Comparison of ENCODE assay signal across 8 mouse cellular contexts in the genomic region with DNA sequence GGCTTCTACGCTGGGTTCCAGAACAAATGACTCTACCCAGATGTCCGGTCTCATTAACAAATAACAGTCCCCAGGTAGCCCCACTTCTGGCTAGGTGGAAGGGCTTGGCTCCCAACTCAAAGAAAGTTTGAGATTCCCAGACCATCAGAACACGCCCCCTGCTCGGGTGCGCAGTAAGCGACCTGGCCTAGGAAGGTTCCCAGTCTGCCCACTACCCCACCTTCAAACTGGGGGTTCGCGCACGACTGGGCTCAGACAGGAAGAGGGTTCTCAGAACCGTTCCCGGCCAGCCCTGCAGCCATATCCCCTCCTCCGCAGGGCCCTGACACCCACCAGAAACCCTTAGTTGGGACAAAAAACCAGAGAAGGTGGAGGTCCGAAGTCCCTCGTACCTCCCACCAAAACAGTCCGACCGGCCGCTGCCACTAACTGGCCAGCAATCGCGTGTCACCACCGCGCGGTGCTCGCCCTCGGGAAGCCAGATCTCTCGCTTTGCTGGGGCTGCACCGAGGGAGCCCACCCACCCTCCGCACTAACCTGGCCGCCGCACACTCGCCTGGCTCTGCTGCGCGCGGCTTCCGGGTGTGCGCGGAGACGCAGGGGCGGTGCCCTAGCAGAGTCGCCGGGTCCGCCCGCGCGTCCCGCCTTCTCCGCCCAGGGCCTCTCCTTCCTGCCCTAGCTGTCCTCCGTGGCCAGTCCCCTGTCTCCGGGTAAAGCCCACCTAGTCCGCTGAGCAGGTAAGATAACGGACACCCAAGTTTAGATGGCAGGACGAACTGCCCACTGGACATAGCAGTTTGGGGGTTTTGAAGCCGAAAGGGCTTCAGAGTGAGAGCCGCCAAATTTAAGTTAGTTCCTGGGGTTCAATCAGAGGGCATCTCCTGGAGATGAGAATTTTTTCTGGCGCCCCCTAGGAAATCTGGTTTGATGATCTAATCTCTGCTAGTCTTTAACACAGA. TPM values are rescaled to one million over a fixed set of nuclear protein-coding genes. Genes with fewer than 3 reads are reported as not detected.
A peak's percentile ranks its signal among the peaks of the same experiment; 100 is the strongest.
DNase-seq lines count a peak whose midpoint lies in the region; ATAC-seq and TF ChIP-seq lines count a peak whose summit lies in the region.

A gene (minus strand): TSS at position 586 of the 959 bp plus-strand sequence.
A gene (plus strand): TSS at position 625 of the 959 bp plus-strand sequence.

- under 1% methylated on average over 54 of the region's 54 CpGs for WGBS in embryonic facial prominence, embryonic 13.5 days
- 1% methylated on average over 54 of the region's 54 CpGs for WGBS in heart, embryonic 13.5 days
- 1% methylated on average over 50 of the region's 54 CpGs for WGBS in kidney, embryonic 16.5 days

- peak within 1 kb of the TSS; percentile 71 for H3K4me3 ChIP-seq in C2C12 (ENCODE audit: insufficient read depth, poor library complexity, severe bottlenecking)
- H3K4me3 ChIP-seq in embryonic facial prominence, embryonic 13.5 days, result peak within 1 kb of the TSS; percentile 69
- H3K4me3 ChIP-seq in heart, embryonic 13.5 days, result peak within 1 kb of the TSS; percentile 84
- peak within 1 kb of the TSS; percentile 82 for H3K4me3 ChIP-seq in kidney, embryonic 16.5 days (ENCODE audit: low read length)

- H3K36me3 ChIP-seq in C2C12 (ENCODE audit: control insufficient read depth, insufficient read depth), result peaks cover 10% of the 10 kb centered on the region
- no peaks in the 10 kb centered on the region for H3K36me3 ChIP-seq in embryonic facial prominence, embryonic 13.5 days
- H3K36me3 ChIP-seq in heart, embryonic 13.5 days, result no peaks in the 10 kb centered on the region
- no peaks in the 10 kb centered on the region for H3K36me3 ChIP-seq in kidney, embryonic 16.5 days (ENCODE audit: insufficient read depth, low read length)

- H3K9me3 ChIP-seq in embryonic facial prominence, embryonic 13.5 days, result no peaks in the 10 kb centered on the region
- H3K9me3 ChIP-seq in heart, embryonic 13.5 days, result 0 out of 2 replicates have a peak, but pooled peaks cover 6% of the 10 kb centered on the region
- H3K9me3 ChIP-seq in kidney, embryonic 16.5 days (ENCODE audit: low read length), result peaks cover 3% of the 10 kb centered on the region; the same call in 1 of the 2 replicates

- peak within 1 kb of the TSS; percentile 91 for H3ac ChIP-seq in C2C12 (ENCODE audit: control insufficient read depth, insufficient read length, low read depth)

- peaks cover 16% of the 10 kb centered on the region for H3K79me2 ChIP-seq in C2C12 (ENCODE audit: control insufficient read depth, insufficient read depth)

- ATAC-seq in embryonic facial prominence, embryonic 13.5 days (ENCODE audit: insufficient number of reproducible peaks, insufficient read depth, low FRiP score, low TSS enrichment, low read depth), result peak; percentile 37; the same call in 1 of the 2 replicates
- ATAC-seq in heart, embryonic 13.5 days (ENCODE audit: extremely low read depth, insufficient number of reproducible peaks, low FRiP score, low TSS enrichment), result 0 out of 2 replicates have a peak, but pooled peaks have one; percentile 30
- ATAC-seq in kidney, embryonic 16.5 days (ENCODE audit: low FRiP score, low TSS enrichment), result peak; percentile 75

- peak within 1 kb of the TSS; percentile 72 for H3K9ac ChIP-seq in embryonic facial prominence, embryonic 13.5 days
- peak within 1 kb of the TSS; percentile 88 for H3K9ac ChIP-seq in heart, embryonic 13.5 days
- peak within 1 kb of the TSS; percentile 79 for H3K9ac ChIP-seq in kidney, embryonic 16.5 days (replicated peaks; ENCODE audit: low read length)

- H3K4me2 ChIP-seq in embryonic facial prominence, embryonic 13.5 days, result peak within 1 kb of the TSS; percentile 86
- peak within 1 kb of the TSS; percentile 96 for H3K4me2 ChIP-seq in heart, embryonic 13.5 days
- H3K4me2 ChIP-seq in kidney, embryonic 16.5 days (replicated peaks; ENCODE audit: low read depth, low read length), result peak within 1 kb of the TSS; percentile 94

- H3K4me1 ChIP-seq in embryonic facial prominence, embryonic 13.5 days, result peaks cover 32% of the 10 kb centered on the region
- peaks cover 39% of the 10 kb centered on the region for H3K4me1 ChIP-seq in heart, embryonic 13.5 days
- H3K4me1 ChIP-seq in kidney, embryonic 16.5 days (ENCODE audit: insufficient read depth, low read length), result peaks cover 36% of the 10 kb centered on the region

- no peak for TF ChIP-seq CTCF in C2C12 (IDR thresholded peaks at IDR 0.05; ENCODE audit: control insufficient read depth, insufficient read depth, insufficient read length)

- peaks cover 3% of the 10 kb centered on the region for H3K79me3 ChIP-seq in C2C12 (ENCODE audit: low read depth)

- no peaks in the 10 kb centered on the region for H3K27me3 ChIP-seq in C2C12 (ENCODE audit: control insufficient read depth, insufficient read depth, insufficient read length)
- peaks cover 89% of the 10 kb centered on the region for H3K27me3 ChIP-seq in embryonic facial prominence, embryonic 13.5 days
- peaks cover 85% of the 10 kb centered on the region for H3K27me3 ChIP-seq in heart, embryonic 13.5 days (replicated peaks)
- H3K27me3 ChIP-seq in kidney, embryonic 16.5 days (ENCODE audit: insufficient read depth, low read length), result peaks cover 81% of the 10 kb centered on the region

- H3K27ac ChIP-seq in embryonic facial prominence, embryonic 13.5 days, result no peak within 1 kb of the TSS
- no peak within 1 kb of the TSS for H3K27ac ChIP-seq in heart, embryonic 13.5 days (replicated peaks)
- no peak within 1 kb of the TSS for H3K27ac ChIP-seq in kidney, embryonic 16.5 days (ENCODE audit: low read length)

- peak; percentile 78 to 79 for DNase-seq in adrenal gland, adult 18-20 months (ENCODE audit: low spot score in 2 of 2)
- DNase-seq in lung, postnatal 36 days, result peak; percentile 87
- DNase-seq in retina, postnatal 1 day, result peak; percentile 70
- no peak for DNase-seq in layer of hippocampus, postnatal 25 days (ENCODE audit: extremely low spot score in 1 of 2, low spot score in 1 of 2)

TF ChIP-seq in C2C12, 6 proteins besides CTCF, POLR2A, EP300 and RAD21:
- no peak for TF ChIP-seq MYOD1 (IDR thresholded peaks at IDR 0.05; ENCODE audit: control insufficient read depth, insufficient read length, low read depth)
- TF ChIP-seq MYOG (IDR thresholded peaks at IDR 0.05; ENCODE audit: control insufficient read depth, extremely low read depth, insufficient read length), result no peak
- no peak for TF ChIP-seq CEBPB (IDR thresholded peaks at IDR 0.05; ENCODE audit: low read depth)
- TF ChIP-seq FOSL1 (IDR thresholded peaks at IDR 0.05; ENCODE audit: insufficient read depth, low read length, poor library complexity, severe bottlenecking), result no peak
- TF ChIP-seq MAX (IDR thresholded peaks at IDR 0.05), result no peak
- TF ChIP-seq USF1 (IDR thresholded peaks at IDR 0.05; ENCODE audit: low read depth), result no peak

RNA-seq across cellular contexts. Expression of the first gene that starts in this region (rescaled TPM):
- 27.3 TPM for polyA plus RNA-seq in C2C12 (2012; fragmentation: generic; extraction: Trizol)
- total RNA-seq in adrenal gland, adult 18-20 months (2021), result 10 to 100 TPM; 13.1 to 15.5 TPM
- polyA plus RNA-seq in embryonic facial prominence, embryonic 13.5 days (2015; fragmentation: Nextera tagmentation; extraction: Ambion mirVana), result 22.8 and 24.7 TPM in 2 replicates
- polyA plus RNA-seq in heart, embryonic 13.5 days (2015; fragmentation: Nextera tagmentation; extraction: Ambion mirVana), result 18.3 and 18.8 TPM in 2 replicates
- 23.4 and 26.3 TPM in 2 replicates for polyA plus RNA-seq in kidney, embryonic 16.5 days (2015; fragmentation: Nextera tagmentation; extraction: Ambion mirVana)
- total RNA-seq in layer of hippocampus, postnatal 25 days (2021), result 10 to 100 TPM in 1 of 2 experiments, 1 to 10 TPM in 1; 4.6 to 10.9 TPM

RNA-seq across cellular contexts. Expression of the second gene that starts in this region (rescaled TPM):
- 7.6 TPM for polyA plus RNA-seq in C2C12 (2012; fragmentation: generic; extraction: Trizol)
- 1 to 10 TPM; 3.7 to 4.3 TPM for total RNA-seq in adrenal gland, adult 18-20 months (2021)
- polyA plus RNA-seq in embryonic facial prominence, embryonic 13.5 days (2015; fragmentation: Nextera tagmentation; extraction: Ambion mirVana), result 2.1 TPM in 2 replicates
- 3.2 and 3.3 TPM in 2 replicates for polyA plus RNA-seq in heart, embryonic 13.5 days (2015; fragmentation: Nextera tagmentation; extraction: Ambion mirVana)
- 3.0 and 3.1 TPM in 2 replicates for polyA plus RNA-seq in kidney, embryonic 16.5 days (2015; fragmentation: Nextera tagmentation; extraction: Ambion mirVana)
- under 1 TPM; 0.69 to 0.94 TPM for total RNA-seq in layer of hippocampus, postnatal 25 days (2021)

Comparison
In these comparisons a context has a peak if more than half of its experiments do, and no peak if none do; other contexts are left out.
1. DNase-seq: peak in adrenal gland, adult 18-20 months (2 of 2), lung, postnatal 36 days (single experiment) and retina, postnatal 1 day (single experiment); none in layer of hippocampus, postnatal 25 days (0 of 2).
2. Peak in every context shown above with its lines, with median percentiles within 50 percentile points of each other: H3K4me3 ChIP-seq, ATAC-seq, H3K4me2 ChIP-seq and H3K9ac ChIP-seq.